Comparison of ENCODE assay signal across 8 mouse cellular contexts in the genomic region with DNA sequence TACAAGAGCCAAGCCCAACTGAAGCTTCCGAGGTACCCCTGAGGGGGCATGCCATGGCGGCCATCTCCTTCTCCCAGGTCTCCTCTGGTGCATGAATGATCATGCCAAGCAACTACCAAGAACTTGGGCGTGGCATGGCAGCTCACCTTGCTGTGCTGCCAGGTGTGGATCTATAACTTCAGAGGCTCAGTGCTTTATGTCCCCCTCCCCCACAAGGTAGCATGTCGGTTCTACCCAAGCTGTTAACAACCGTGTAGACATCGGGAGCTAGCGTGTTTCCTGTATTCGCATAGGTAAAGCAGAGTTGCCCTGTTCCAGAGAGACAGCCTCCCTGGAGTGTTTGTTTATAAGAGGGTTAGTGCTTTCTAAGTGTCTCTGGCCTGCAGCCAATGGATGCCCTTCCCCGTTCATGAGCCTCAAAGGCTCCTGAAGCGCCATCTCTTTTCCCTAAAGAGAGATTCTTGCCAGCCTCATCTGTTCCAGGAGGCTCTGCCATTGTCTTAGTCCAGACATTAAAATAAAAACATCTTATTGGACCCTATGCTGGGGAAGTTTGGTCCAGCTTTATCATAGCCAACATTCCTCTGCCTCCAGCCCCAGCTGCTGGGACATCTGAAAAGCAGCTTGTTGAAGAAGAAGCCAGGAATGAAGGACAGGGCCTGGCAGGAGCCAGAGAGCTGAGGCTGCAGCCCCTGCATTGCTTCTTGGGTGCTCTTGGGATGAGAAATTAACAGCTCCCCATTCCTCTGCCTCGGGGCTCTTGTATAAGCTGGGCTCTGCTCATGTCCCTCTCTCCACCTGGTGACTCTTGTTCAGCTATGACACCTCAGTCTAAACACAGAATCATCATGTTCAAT.
A peak's percentile ranks its signal among the peaks of the same experiment; 100 is the strongest.
DNase-seq lines count a peak whose midpoint lies in the region; ATAC-seq lines count a peak whose summit lies in the region.

No protein-coding gene starts in this region.

- H3K4me1 ChIP-seq in hindbrain, embryonic 15.5 days (replicated peaks): peaks cover 16% of the 10 kb centered on the region
- peaks cover 6% of the 10 kb centered on the region for H3K4me1 ChIP-seq in hindbrain, embryonic 12.5 days
- peaks cover 27% of the 10 kb centered on the region for H3K4me1 ChIP-seq in embryonic facial prominence, embryonic 12.5 days

- intact Hi-C loops in heart, postnatal 10 days (cut with DNase I): loop anchor here (1.0 to 10.0 kb wide), 5 partner anchors 24 to 416 kb away; no protein-coding TSS in a partner anchor

- WGBS in hindbrain, embryonic 15.5 days: 53% methylated on average over 11 of the region's 11 CpGs
- WGBS in hindbrain, embryonic 12.5 days: 85% methylated on average over 11 of the region's 11 CpGs
- WGBS in embryonic facial prominence, embryonic 12.5 days: 61% methylated on average over 11 of the region's 11 CpGs

- H3K36me3 ChIP-seq in hindbrain, embryonic 15.5 days: no peaks in the 10 kb centered on the region
- H3K36me3 ChIP-seq in hindbrain, embryonic 12.5 days: no peaks in the 10 kb centered on the region
- no peaks in the 10 kb centered on the region for H3K36me3 ChIP-seq in embryonic facial prominence, embryonic 12.5 days

- no peaks in the 10 kb centered on the region for H3K9me3 ChIP-seq in hindbrain, embryonic 15.5 days
- H3K9me3 ChIP-seq in hindbrain, embryonic 12.5 days (replicated peaks): no peaks in the 10 kb centered on the region
- H3K9me3 ChIP-seq in embryonic facial prominence, embryonic 12.5 days: no peaks in the 10 kb centered on the region

- H3K27ac ChIP-seq in hindbrain, embryonic 15.5 days (replicated peaks): peak overlapping the region; percentile 35; the same call in 1 of the 2 replicates
- no peak overlapping the region for H3K27ac ChIP-seq in hindbrain, embryonic 12.5 days
- H3K27ac ChIP-seq in embryonic facial prominence, embryonic 12.5 days: peak overlapping the region; percentile 52; the same call in 1 of the 2 replicates

- ATAC-seq in hindbrain, embryonic 15.5 days (ENCODE audit: low FRiP score, low read depth): no peak
- no peak for ATAC-seq in hindbrain, embryonic 12.5 days (ENCODE audit: low FRiP score)
- no peak for ATAC-seq in embryonic facial prominence, embryonic 12.5 days (ENCODE audit: insufficient number of reproducible peaks, insufficient read depth, low FRiP score, low TSS enrichment)

- peak; percentile 63 to 65 for DNase-seq in heart, postnatal 10 days
- peak; percentile 46 to 56 for DNase-seq in lung, postnatal 4 days
- no peak for DNase-seq in right cerebral cortex, postnatal 4 days
- DNase-seq in cerebellum, adult 18-20 months: no peak
- no peak for DNase-seq in spleen, postnatal 36 days (ENCODE audit: low spot score in 2 of 2)

- H3K9ac ChIP-seq in hindbrain, embryonic 15.5 days: no peak overlapping the region
- H3K9ac ChIP-seq in hindbrain, embryonic 12.5 days: no peak overlapping the region
- H3K9ac ChIP-seq in embryonic facial prominence, embryonic 12.5 days: no peak overlapping the region

- no peaks in the 10 kb centered on the region for H3K27me3 ChIP-seq in hindbrain, embryonic 15.5 days
- H3K27me3 ChIP-seq in hindbrain, embryonic 12.5 days: no peaks in the 10 kb centered on the region
- no peaks in the 10 kb centered on the region; the same call in 1 of the 2 replicates for H3K27me3 ChIP-seq in embryonic facial prominence, embryonic 12.5 days

- H3K4me3 ChIP-seq in hindbrain, embryonic 15.5 days: no peak overlapping the region
- no peak overlapping the region for H3K4me3 ChIP-seq in hindbrain, embryonic 12.5 days
- H3K4me3 ChIP-seq in embryonic facial prominence, embryonic 12.5 days: no peak overlapping the region

- no peak overlapping the region for H3K4me2 ChIP-seq in hindbrain, embryonic 15.5 days
- no peak overlapping the region for H3K4me2 ChIP-seq in hindbrain, embryonic 12.5 days (replicated peaks)
- H3K4me2 ChIP-seq in embryonic facial prominence, embryonic 12.5 days (replicated peaks): no peak overlapping the region

Comparison
In these comparisons a context has a peak if more than half of its experiments do, and no peak if none do; other contexts are left out.
1. DNase-seq: peak in heart, postnatal 10 days (2 of 2) and lung, postnatal 4 days (2 of 2); none in right cerebral cortex, postnatal 4 days (single experiment), cerebellum, adult 18-20 months (0 of 2) and spleen, postnatal 36 days (0 of 2).